Mouse (Mus musculus) adipocyte (in vitro differentiated cells): ENCODE data around the gene Tmem259.

ENCODE experiments used
- DNase-seq: peaks from one replicate; pipeline ENCODE4 v3.0.0-alpha.2; 2016; ENCODE audit warnings: low spot score

Gene Tmem259

DNA sequence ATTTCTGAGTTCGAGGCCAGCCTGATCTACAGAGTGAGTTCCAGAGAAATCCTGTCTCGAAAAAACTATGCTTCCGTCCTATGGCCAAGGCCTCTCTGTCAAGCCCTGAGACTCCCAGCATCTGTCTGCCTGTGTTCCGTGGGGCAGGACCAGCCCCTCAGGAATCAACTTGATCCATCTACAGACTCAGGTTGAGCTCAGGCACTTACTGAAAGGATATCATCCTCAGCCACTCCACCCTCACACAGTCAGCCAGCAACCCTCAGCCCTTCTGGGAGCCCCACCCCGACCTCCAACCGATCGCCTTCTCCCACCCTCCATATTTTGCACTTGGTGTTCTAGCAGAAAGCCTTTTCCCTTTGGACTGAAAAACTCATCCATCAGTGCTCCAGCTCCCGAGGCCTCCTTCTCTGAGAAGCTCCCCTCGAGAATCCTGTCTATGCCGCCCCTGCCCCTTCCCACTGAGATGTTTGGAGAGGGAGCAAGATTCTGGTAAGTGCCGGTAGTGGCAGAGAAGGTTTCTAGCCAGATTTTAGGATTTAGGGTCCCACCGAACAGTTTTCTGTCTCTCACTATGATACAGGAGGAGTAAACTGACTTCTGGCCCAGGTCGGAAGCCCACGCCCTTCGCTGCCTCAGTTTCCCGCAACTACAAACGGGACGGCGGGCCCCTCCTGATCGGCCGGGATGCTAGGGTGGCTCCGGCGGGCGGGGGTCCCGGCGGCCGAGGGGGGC is 3.8 kb upstream of the Tmem259 start:
- no peak for DNase-seq

DNA sequence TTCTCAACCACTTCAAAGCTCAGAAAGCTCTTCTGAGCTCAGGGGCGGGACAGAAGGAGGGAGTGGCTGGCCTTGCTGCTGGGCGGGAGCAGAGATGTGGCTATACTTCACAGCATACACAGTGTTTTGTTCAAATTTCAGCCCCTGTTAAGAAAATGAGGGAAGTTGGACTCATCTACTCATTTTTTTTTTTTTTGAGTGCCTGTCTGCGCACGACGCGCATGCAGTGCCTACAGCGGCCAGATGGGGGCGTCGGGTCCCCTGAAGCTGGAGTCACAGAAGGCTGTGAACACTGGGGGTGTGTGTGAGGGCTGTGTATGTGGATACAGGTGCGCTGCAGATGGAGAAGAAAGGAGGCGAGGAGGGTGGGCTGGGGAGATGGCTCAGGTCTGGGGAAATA is 2.8 kb upstream of the Tmem259 start:
- peak; percentile 63 for DNase-seq

DNA sequence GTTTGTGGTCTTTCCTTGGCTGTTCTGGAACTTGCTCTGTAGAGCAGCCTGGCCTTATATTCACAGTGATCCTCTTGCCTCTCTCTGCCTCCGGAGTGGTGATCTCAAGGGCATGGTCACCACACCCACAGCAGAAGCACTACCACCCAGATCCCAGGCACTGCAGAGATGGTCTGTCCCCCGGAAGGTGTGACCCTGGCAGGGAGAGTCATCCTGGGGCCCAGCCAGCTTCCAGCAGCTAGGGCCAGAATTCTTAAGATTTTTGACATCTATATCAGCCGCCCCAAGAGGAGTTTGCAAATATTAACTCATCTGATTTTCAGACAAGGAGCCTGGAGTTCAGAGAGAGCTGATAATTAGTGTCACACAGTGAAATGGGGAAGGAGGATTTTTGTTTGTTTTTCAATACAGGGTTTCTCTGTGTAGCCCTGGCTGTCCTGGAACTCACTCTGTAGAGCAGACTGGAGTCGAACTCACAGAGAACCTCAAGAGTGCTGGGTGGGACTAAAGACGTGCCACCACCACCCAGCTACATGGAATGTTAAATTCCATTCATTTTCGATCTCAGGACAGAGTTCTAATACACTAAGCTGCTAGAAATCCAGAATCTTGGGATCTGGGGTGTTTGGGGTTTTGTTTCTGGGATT is 2.2 kb upstream of the Tmem259 start:
- peak; percentile 26 for DNase-seq

DNA sequence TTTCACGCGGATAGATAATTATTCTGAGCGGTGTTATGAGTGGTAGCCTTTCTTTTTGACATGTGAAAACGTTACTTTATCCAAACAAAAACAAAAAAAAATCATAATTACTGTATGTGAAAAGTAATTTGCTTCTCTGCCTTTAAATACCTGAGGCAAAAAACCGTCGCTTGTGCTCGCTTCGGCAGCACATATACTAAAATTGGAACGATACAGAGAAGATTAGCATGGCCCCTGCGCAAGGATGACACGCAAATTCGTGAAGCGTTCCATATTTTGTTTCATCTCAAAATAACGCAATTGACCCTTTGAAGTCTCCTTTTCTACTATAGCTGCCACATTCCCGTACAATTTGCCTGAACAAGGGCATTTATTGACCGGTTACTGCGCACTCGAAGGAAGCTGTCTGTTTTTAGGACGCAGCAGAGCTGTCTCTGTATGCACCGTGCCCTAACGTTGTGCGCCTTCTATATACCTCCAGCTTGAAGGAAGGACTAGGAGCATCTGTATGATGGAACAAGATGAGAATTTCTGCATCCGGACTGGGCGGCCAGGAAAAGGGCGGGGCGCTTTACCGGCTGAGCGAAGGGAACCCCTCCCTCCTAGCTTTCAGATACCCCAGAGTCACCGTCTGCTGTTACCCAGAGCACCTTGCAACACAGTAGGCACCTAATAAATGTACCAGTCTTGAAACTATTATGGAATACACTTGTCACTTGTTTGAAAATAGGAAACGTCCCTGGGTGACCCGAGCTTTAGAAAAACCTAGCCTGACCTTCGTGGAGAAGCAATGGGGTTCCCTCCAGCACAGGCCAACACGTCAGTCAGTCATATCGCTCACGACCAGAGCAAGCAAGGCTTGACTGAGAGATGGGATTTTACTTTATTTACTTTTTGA is 1.5 kb upstream of the Tmem259 start:
- DNase-seq: peak; percentile 65

DNA sequence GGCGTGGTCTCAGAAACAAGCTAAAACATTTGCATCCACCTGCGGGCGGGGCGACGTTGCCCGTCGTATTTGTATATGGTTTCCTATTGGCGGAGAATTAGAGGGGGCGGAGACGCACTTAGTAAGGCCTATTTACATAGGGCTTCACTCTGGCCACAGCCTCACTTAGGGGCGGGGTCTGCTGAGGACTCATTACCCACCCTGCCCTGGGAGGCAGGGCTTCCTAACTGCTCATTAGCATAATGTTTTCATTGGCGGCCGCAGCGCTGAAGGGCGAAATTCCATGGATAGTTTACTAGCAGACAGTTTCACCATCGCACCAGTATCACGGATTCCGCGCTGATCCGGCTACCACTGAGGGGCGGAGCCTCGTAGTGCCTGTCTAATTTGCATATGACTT is 741 bp upstream of the Tmem259 start:
- DNase-seq: peak; percentile 99

DNA sequence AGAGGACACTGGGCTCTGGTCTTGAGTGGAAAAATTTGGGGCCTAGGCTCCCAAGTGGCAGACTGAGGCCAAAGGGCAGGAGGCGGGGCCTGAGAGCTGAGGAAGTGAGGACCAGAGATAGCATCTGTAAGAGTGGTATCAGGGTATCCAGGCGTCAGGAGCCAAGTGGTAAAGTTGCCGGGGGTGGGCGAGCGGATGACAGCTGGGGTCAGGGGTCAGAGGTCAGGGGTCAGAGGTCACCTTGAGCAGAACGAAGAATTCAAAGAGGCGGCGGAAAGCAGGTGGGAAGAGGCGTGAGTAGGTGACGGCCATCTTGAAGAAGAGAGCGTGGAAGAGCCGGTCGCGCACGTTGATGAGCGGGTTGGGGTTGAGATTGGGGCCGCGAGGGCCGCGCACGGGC is 460 bp downstream of the Tmem259 start:
- DNase-seq: peak; percentile 71

DNA sequence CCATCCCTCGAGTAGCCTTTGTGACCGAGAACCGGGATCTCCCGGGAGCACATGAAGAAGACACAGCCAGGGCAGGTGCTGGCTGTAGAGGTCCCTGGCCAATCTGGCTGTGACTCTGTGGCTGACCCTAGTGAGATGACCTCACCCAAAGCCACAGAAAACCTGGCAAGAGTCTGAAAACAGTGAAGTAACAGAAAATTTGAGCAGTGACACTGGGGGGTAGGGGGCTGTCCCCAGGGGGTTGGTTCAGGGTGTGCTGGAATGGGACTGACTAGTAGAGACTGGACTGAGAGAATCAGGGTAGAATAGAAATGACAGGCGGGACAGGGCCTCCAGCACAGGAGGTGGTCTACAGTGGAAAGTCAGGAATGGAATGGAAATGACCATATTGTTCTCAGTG is 925 bp downstream of the Tmem259 start:
- DNase-seq: no peak

DNA sequence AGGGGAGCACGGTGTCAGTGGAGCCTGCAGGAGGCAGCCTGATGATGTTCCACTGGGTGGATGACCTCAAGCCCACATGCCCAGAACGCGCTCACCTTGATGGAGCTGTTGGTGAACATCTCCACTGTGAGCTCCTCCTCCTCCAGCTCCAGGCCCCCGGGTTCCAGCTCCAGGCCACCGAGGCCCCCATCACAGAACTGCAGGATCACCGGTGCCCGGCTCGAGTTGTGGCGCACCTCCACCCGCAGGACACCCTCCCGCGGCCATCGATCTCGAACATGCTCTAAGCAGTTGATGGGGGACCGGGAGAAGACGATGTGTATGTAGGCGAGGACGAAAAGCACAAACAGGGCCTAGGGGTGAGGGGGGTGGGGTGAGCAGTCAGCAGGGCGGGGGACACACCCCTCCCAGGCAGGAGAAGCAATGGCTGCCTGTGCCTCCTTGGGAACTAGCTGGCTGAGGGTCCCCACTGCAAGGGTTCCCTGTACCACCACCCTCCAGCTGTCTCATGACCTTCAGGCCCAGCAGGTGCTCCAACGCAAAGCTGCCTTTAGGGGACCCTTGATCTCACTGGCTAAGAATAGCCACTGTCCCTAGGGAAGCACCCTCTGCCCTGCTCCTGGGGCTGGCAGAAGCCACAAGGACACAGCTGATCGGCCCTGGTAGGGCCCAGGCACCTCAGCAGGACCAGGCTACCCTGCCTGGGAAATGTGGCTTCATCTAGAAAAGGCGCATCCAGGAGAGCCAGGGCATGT is 4.6 kb downstream of the Tmem259 start:
- no peak for DNase-seq

DNA sequence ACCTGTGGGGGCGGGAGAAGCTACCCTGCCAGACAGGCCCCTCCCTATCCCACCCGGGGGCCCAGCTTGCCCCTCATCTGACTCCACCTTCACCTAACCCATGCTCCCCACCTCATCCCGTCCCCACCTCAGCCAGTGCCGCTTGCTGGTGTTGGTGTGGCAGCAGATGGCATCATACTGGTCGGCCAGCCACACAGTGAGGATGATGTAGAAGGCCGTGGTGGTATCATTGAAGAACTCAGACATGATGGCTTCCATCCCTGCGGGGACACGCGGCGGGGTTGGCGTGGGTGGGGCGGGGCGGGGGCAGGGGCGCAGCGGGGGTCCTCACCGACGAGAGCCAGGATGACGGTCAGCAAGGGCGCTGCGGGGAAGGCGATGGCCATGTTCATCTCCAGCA is 6.1 kb downstream of the Tmem259 start:
- no peak for DNase-seq

DNA sequence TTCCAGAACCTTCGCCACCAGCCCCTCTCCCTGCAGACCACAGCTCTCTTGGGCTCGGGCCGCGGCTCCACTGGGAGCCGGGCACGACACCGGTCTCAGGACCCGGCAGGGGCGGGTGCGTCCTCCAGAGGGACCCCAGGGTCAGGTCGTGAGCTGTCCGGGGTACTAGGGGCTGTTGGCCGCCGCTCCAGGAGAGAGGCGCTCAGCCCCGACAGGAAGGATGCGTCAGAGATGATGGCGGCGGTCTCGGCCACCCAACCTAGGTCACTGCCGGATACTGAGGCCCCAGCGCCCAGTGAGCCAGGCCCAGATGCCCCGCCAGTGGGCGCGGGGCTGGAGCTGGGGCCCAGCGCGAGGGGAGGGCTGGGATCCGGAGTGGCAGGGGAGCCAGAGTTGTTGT is 6.8 kb downstream of the Tmem259 start:
- DNase-seq: no peak

DNA sequence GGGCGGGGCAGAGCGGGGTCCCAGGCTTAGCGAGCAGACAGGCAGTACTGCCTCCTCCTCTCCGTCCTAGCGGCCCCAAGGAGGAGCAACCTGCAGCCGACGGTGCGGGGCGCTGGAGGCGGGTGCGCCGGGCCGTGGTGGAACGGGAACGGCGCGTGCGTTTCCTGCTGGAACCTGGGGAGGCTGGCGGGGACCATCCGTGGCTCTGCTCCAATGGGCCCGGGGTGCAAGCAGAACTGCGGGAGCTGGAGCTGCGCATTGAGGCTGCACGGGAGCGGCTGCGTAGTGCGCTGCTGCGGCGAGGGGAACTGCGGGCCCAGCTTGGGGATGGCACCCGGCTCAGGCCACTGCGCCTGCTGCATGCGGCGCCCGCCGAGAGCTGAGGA is 7.4 kb downstream of the Tmem259 start:
- no peak for DNase-seq

DNA sequence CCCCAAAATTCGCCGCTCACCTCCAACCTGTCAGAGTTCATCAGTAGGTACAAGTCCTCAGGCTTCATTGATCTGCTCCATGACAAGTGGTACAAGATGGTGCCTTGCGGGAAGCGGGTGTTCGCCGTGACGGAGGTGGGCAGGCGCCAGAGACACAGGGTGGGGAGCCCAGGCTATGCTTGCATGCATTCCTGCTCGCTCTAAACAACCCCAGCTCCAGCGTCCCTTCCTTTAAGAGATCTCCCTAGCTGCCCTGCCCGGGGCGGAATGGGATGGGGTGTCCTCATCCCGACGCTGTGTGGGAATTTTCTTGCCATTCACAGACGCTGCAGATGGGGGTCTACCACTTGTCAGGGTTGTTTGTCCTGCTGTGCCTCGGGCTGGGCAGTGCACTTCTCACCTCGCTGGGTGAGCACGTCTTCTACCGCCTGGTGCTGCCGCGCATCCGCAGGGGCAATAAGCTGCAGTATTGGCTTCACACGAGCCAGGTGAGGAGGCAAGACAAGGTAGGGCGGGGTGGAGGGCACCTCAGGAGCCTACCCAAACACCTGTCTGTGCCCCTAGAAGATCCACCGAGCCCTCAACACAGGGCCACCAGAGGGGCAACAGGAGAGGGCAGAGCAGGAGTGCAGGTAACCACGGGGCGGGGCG is 7.9 kb downstream of the Tmem259 start:
- DNase-seq: no peak

DNA sequence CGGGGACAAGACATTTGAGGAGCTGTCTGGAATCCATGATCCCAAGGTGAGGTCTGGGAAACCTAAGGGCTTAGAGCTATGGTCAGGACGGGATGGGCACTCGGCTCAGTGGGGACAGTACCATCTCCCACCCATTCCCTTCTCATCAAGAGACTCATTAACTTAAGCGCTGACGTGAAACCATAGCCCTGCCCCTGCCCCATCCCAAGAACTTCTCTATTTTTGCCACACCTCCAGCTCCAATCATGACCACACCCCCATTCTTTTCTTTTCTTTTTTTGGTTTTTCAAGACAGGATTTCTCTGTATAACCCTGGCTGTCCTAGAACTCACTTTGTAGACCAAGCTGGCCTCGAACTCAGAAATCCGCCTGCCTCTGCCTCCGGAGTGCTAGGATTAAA is 9.5 kb downstream of the Tmem259 start:
- DNase-seq: no peak

DNA sequence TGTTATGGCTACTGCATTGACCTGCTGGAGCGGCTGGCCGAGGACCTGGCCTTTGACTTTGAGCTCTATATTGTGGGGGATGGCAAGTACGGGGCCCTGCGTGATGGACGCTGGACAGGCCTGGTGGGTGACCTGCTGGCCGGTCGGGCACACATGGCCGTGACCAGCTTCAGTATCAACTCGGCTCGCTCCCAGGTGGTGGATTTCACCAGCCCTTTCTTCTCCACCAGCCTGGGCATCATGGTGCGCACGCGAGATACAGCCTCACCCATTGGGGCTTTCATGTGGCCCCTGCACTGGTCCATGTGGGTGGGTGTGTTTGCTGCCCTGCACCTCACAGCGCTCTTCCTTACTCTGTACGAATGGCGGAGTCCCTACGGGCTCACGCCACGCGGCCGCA is 10.0 kb downstream of the Tmem259 start:
- DNase-seq: no peak

DNA sequence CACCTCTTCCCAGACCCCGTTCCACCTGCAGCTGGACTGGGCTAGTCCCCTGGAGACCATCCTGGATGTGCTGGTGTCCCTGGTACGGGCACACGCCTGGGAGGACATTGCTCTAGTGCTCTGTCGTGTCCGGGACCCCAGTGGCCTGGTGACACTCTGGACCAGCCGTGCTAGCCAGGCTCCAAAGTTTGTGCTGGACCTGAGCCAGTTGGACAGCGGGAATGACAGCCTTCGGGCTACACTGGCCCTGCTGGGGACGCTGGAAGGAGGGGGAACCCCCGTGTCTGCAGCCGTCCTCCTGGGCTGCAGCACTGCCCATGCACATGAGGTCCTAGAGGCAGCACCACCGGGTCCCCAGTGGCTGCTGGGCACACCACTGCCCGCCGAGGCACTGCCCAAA is 11.3 kb downstream of the Tmem259 start:
- DNase-seq: no peak

DNA sequence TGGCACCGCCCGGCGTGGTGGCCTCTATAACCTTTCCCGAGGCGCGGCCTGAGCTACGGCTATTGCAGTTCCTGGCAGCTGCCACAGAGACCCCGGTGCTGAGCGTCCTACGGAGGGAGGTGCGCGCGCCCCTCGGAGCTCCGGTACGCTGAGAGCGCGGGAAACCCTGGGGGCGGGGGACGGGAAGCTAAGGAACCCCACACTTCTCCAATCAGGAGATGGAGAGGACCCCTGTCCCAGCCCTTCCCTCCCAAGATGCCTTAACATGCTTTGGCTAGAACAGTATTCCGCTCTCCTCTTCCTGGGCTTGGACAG is 13.0 kb downstream of the Tmem259 start:
- no peak for DNase-seq

DNA sequence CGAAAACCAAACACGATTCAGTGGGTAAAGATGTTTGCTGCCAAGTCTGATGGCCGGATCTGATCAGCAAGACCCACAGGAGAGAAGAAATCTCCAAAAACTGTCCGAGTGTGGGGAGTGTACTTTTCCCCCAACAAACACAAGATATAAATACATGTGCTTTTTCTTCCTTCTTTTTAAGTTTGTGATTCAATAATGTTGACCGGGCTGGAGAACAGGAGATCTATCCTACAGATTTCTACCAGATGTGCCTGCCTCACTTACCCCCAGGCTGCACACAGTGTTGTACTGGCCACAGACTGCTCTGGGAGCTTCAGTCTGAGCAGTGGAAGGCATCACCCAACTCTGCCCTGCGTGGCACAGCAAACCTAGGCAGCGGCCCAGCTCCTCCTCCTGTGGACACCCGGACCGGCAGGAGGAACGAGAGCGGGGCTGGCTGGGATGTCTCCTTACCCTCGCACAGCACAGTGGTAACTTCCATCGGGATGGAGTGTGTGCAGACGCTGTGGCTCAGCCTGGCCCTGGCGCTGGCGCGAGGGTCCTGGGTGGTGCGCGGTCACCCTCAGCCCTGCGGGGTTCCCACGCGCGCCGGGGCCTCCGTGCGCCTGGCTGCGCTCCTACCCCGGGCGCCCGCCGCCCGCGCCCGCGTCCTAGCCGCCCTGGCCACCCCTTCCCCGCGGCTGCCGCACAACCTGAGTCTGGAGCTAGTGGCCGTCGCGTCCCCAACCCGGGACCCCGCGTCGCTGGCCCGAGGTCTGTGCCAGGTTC is 13.5 kb downstream of the Tmem259 start, which contains the start of gene Grin3b:
TSS of gene Grin3b (plus strand) at position 301 of the 768 bp plus-strand sequence.
- DNase-seq: no peak

DNA sequence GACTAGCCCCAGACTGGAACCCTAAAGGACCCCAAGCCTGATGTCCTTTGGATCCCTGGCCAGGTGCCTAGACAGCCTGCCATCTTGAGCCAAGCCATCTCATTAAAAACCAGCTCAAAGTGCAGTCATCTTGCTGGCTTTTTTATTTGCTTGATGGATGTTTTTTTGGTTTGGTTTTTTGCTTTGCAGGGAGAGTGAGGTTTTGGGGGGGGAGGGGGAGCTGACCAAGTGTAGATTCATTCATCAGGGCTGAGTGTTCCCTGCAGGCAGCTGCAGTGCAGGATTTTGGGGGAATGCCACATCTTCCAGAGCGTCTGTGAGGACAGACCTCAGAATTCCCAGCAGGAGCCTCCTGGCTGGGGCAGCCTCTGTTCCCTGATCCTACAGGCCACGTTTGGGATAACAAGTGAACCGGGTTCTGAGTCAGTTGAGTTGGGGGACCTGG is 15.0 kb downstream of the Tmem259 start:
- peak; percentile 59 for DNase-seq

DNA sequence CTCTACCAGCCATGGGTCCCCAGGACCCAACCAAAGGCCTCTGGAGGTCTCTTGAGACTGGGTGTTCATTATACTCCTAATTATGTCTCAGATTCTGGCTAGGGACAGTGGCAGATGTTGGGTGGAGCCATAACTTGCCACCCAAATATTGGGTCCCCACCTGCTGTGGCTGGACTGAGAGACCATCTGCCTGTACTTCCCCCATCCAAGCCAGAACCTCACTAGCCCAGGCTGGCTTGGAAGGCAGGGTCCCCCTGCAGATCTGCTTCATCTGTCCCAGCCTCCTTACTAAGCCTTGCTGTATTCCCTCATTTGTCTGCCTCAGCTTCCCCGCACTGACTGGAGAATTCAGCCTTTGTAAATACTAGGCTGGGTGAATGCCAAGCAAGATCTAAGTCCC is 15.9 kb downstream of the Tmem259 start:
- DNase-seq: no peak

DNA sequence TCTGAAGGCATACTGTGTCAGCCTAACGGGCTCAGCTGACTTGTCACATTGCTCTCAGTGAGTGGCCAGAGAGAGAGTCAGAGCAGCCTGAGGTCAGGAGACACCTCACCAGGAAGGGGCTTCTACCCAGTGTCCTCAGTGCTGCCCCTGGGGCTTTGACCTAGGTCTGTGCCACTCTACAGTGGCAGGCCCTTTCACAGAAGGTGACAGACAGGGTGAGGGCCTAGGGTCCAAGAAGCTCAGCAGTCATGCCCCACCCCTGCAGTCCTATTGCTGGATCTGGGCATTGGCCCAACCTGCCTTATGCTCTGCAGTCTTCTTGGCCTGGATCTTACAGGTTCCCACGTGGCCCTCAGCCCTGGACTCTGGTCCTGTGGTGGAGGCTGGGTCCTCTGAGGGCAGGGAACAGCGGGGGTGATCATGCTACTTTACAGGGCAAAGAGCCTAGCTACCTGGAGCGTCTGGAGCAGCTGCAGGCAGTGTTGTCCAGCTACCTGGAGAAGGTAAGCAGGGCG is 17.2 kb downstream of the Tmem259 start:
- DNase-seq: peak; percentile 51

DNA sequence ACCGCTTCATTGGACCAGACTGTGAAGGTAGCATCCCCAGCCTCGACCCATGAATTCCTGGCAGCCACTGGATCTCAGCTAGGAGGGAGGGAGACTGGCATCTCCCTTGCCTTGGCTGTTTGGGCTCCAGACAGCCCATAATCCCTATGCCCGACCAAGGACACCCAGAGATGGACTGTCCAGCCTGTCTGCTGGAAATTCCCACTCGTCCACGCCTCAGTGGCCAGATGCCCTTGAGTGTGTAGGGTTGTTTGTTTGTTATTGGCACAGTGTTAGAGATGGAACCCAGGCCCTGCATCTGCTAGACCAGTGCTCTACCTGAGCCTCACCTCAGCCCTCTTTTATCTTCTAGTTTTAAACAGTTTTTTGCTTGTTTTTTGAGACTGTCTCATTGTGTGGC is 18.8 kb downstream of the Tmem259 start:
- no peak for DNase-seq
